Mouse (Mus musculus): Measurements from ENCODE around the gene Pigr.

DNA sequence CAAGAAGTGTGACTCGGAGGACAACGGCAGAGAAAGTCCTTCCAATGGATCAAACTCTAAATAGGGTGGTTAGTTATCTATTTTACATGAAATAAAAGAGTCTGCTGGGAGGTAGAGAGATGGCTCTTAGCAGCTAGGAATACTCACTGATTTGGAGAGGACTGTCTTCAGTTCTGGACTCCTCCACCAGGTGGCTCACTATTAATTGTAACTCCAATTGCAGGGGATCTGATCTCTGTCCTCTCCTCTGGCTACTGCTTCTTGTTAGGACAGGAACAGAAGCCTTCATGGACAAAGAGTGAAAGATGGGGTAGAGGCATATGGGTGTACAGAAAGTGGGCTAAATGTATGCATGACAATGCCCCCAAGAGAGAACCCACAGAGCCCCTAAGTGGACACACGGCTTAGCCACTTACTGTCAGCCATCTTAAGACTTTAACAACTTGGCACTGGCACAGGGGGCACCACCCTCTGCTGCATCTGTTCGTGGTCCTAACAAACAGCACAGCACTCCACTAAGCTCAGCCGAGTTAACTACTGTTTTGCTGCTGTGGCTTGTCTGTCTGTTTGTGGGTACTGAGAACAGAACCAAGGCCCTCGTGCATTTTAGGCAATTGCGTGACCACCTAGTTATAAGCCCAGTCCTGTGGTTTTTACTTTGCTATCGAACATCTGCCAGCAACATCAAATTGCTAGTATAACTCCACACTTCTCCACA, 29.4 kb upstream of the Pigr start:
- no peak for TF ChIP-seq POLR2A (IDR thresholded peaks at IDR 0.05; ENCODE audit: control insufficient read depth, low read depth, low read length)
- no peak for TF ChIP-seq CTCF (IDR thresholded peaks at IDR 0.05; ENCODE audit: control insufficient read depth, insufficient read depth, insufficient replicate concordance, low read depth, low read length)
